Comparison of ENCODE assay signal across 8 mouse cellular contexts in genomic region chr2:104590829-104591117, GRCm38 (mm10). TPM values are rescaled to one million over a fixed set of nuclear protein-coding genes. Genes with fewer than 3 reads are reported as not detected.
DNase-seq lines count a peak whose midpoint lies in the region; ATAC-seq and TF ChIP-seq lines count a peak whose summit lies in the region.

No protein-coding gene starts in this region.

- no peaks in the 10 kb centered on the region for H3K27me3 ChIP-seq in erythroblast, embryonic 14.5 days (ENCODE audit: control insufficient read depth)
- H3K27me3 ChIP-seq in C2C12 (ENCODE audit: control insufficient read depth, insufficient read depth, insufficient read length), result no peaks in the 10 kb centered on the region
- no peaks in the 10 kb centered on the region for H3K27me3 ChIP-seq in forebrain, embryonic 15.5 days
- H3K27me3 ChIP-seq in liver, embryonic 13.5 days, result no peaks in the 10 kb centered on the region

- under 1% methylated on average over 19 of the region's 19 CpGs for WGBS in forebrain, embryonic 15.5 days
- WGBS in liver, embryonic 13.5 days (ENCODE audit: insufficient replicate concordance), result under 1% methylated on average over 19 of the region's 19 CpGs

- no peak for ATAC-seq in erythroblast, adult 5-6 weeks (replicated peaks; ENCODE audit: low FRiP score, poor library complexity, severe bottlenecking)
- ATAC-seq in forebrain, embryonic 15.5 days (replicated peaks), result no peak
- no peak for ATAC-seq in liver, embryonic 13.5 days (ENCODE audit: low read depth)

- TF ChIP-seq CTCF in C2C12 (IDR thresholded peaks at IDR 0.05; ENCODE audit: control insufficient read depth, insufficient read depth, insufficient read length), result no peak

- H3K4me3 ChIP-seq in erythroblast, embryonic 14.5 days (replicated peaks), result peak overlapping the region; percentile 100
- H3K4me3 ChIP-seq in C2C12 (ENCODE audit: insufficient read depth, poor library complexity, severe bottlenecking), result peak overlapping the region; percentile 97
- H3K4me3 ChIP-seq in forebrain, embryonic 15.5 days, result peak overlapping the region; percentile 68
- H3K4me3 ChIP-seq in liver, embryonic 13.5 days (replicated peaks), result peak overlapping the region; percentile 97

- peak overlapping the region; percentile 72 for H3K4me2 ChIP-seq in forebrain, embryonic 15.5 days (replicated peaks)
- H3K4me2 ChIP-seq in liver, embryonic 13.5 days, result peak overlapping the region; percentile 81

- H3K36me3 ChIP-seq in erythroblast, embryonic 14.5 days (ENCODE audit: control insufficient read depth), result peaks cover 12% of the 10 kb centered on the region
- peaks cover 14% of the 10 kb centered on the region for H3K36me3 ChIP-seq in C2C12 (ENCODE audit: control insufficient read depth, insufficient read depth)
- H3K36me3 ChIP-seq in forebrain, embryonic 15.5 days, result no peaks in the 10 kb centered on the region
- H3K36me3 ChIP-seq in liver, embryonic 13.5 days, result peaks cover 7% of the 10 kb centered on the region; the same call in 1 of the 2 replicates

- peak overlapping the region; percentile 89 for H3K27ac ChIP-seq in forebrain, embryonic 15.5 days (replicated peaks)
- H3K27ac ChIP-seq in liver, embryonic 13.5 days, result peak overlapping the region; percentile 92

- peak overlapping the region; percentile 100 for H3ac ChIP-seq in C2C12 (ENCODE audit: control insufficient read depth, insufficient read length, low read depth)

- H3K9ac ChIP-seq in forebrain, embryonic 15.5 days (replicated peaks), result peak overlapping the region; percentile 77
- H3K9ac ChIP-seq in liver, embryonic 13.5 days, result peak overlapping the region; percentile 93

- H3K4me1 ChIP-seq in erythroblast, embryonic 14.5 days (ENCODE audit: control insufficient read depth), result peaks cover 28% of the 10 kb centered on the region
- peaks cover 36% of the 10 kb centered on the region for H3K4me1 ChIP-seq in forebrain, embryonic 15.5 days
- peaks cover 39% of the 10 kb centered on the region for H3K4me1 ChIP-seq in liver, embryonic 13.5 days (replicated peaks)

- H3K79me2 ChIP-seq in C2C12 (ENCODE audit: control insufficient read depth, insufficient read depth), result peaks cover 55% of the 10 kb centered on the region

- intact Hi-C loops in gastrocnemius, postnatal 14 days (cut with DNase I; ENCODE audit: low total_unique reads), result no loop called here

- H3K79me3 ChIP-seq in C2C12 (ENCODE audit: low read depth), result peaks cover 51% of the 10 kb centered on the region

- no peaks in the 10 kb centered on the region for H3K9me3 ChIP-seq in erythroblast, embryonic 14.5 days (ENCODE audit: control insufficient read depth, low read length)
- H3K9me3 ChIP-seq in forebrain, embryonic 15.5 days, result no peaks in the 10 kb centered on the region
- H3K9me3 ChIP-seq in liver, embryonic 13.5 days (replicated peaks), result no peaks in the 10 kb centered on the region

- DNase-seq in liver, embryonic 13.5 days, result no peak
- no peak for DNase-seq in adrenal gland, postnatal 4 days (ENCODE audit: low spot score in 2 of 2)
- no peak for DNase-seq in gastrocnemius, postnatal 14 days
- no peak for DNase-seq in layer of hippocampus, adult 8-10 months (ENCODE audit: low spot score in 2 of 2)

TF ChIP-seq in C2C12, 6 proteins besides CTCF, POLR2A, EP300 and RAD21:
- TF ChIP-seq MAX (IDR thresholded peaks at IDR 0.05) (peak; percentile 42), MYOG (IDR thresholded peaks at IDR 0.05; ENCODE audit: control insufficient read depth, extremely low read depth, insufficient read length) (no peak)
TF ChIP-seq in C2C12: peak in this region for 1.

RNA-seq across cellular contexts. Expression of gene Cstf3, which starts 0.5 kb away (rescaled TPM):
- 0.37 and 0.44 TPM in 2 replicates for polyA plus RNA-seq in erythroblast, embryonic 14.5 days (2012)
- total RNA-seq in erythroblast, adult 5-6 weeks (2015; ENCODE audit: low replicate concordance), result 33.0 and 35.5 TPM in 2 replicates
- total RNA-seq in erythroblast, adult 5-6 weeks (2017; ENCODE audit: low replicate concordance), result 22.4 and 29.3 TPM in 2 replicates
- polyA plus RNA-seq in C2C12 (2012; fragmentation: generic; extraction: Trizol), result 15.8 TPM
- polyA plus RNA-seq in forebrain, embryonic 15.5 days (2015; fragmentation: Nextera tagmentation; extraction: Ambion mirVana), result 102 and 109 TPM in 2 replicates
- polyA plus RNA-seq in liver, embryonic 13.5 days (2015; fragmentation: Nextera tagmentation; extraction: Ambion mirVana), result 31.0 and 38.2 TPM in 2 replicates
- 10 to 100 TPM; 47.4 to 48.9 TPM for total RNA-seq in adrenal gland, postnatal 4 days (2021)
- total RNA-seq in gastrocnemius, postnatal 14 days (2021), result 10 to 100 TPM in 1 of 2 experiments, 1 to 10 TPM in 1; 9.9 to 11.4 TPM
- total RNA-seq in layer of hippocampus, adult 8-10 months (2022), result 10 to 100 TPM; 37.5 to 48.0 (median 44.4) TPM
